In genomic region chr10:21167842-21168241, GRCm38 (mm10) we compare ENCODE assay signal across 16 mouse cellular contexts.
"Had no signal": no experiment of that assay in that cellular context is flagged by ENCODE, and none has a peak within 500 bp of the region (broad histone marks: within the 10 kb centered on the region; RNA-seq: fewer than 3 reads in every experiment).

No protein-coding gene starts in this region.

- H3K4me3 ChIP-seq: neural tube, embryonic 13.5 days; neural tube, embryonic 15.5 days; stomach, embryonic 15.5 days had no signal

- H3K4me1 ChIP-seq: neural tube, embryonic 13.5 days; neural tube, embryonic 15.5 days; stomach, embryonic 15.5 days had no signal

- DNase-seq: retina, postnatal 1 day; right cerebral cortex, adult 18-20 months; right cerebral cortex, postnatal 14 days; right cerebral cortex, postnatal 25 days; right cerebral cortex, postnatal 4 days; spleen, adult 18-20 months; thymus, adult 18-20 months; thymus, adult 2 months; thymus, postnatal 14 days; thymus, postnatal 25 days; thymus, postnatal 36 days; thymus, postnatal 4 days had no signal

- H3K9ac ChIP-seq: neural tube, embryonic 13.5 days; neural tube, embryonic 15.5 days; stomach, embryonic 15.5 days had no signal

- H3K27ac ChIP-seq: neural tube, embryonic 13.5 days; neural tube, embryonic 15.5 days; stomach, embryonic 15.5 days; stomach, postnatal 0 days had no signal

- H3K27me3 ChIP-seq: stomach, embryonic 15.5 days had no signal

- H3K9me3 ChIP-seq: neural tube, embryonic 13.5 days; neural tube, embryonic 15.5 days; stomach, embryonic 15.5 days had no signal

- H3K4me2 ChIP-seq: neural tube, embryonic 13.5 days; neural tube, embryonic 15.5 days; stomach, embryonic 15.5 days had no signal

- H3K36me3 ChIP-seq: neural tube, embryonic 13.5 days; neural tube, embryonic 15.5 days; stomach, embryonic 15.5 days had no signal
